Mouse (Mus musculus) heart, adult 9 months (tissue): ENCODE results near the gene Trim45.

Experiments
- DNase-seq, 2 experiments: peaks; one replicate each; pipeline ENCODE4 v3.0.0; 2022; ENCODE audit warnings: low spot score in 2 of 2

The Trim45 gene

GRCm38 (mm10) chr3:100931332-100932076, 9.5 kb downstream of the Trim45 start:
- DNase-seq: no peak

GRCm38 (mm10) chr3:100932077-100932944, 10.3 kb downstream of the Trim45 start:
- no peak for DNase-seq

- no peak for DNase-seq
Observed at GRCm38 (mm10) chr3:100935521-100935920, 13.5 kb downstream of the Trim45 start.

- DNase-seq: no peak
Observed at GRCm38 (mm10) chr3:100936201-100936600, 14.2 kb downstream of the Trim45 start.

GRCm38 (mm10) chr3:100938211-100938610, 16.2 kb downstream of the Trim45 start:
- DNase-seq: no peak

GRCm38 (mm10) chr3:100940496-100941037, 18.6 kb downstream of the Trim45 start:
- no peak for DNase-seq

GRCm38 (mm10) chr3:100947286-100947685, 25.3 kb downstream of the Trim45 start:
- no peak for DNase-seq

GRCm38 (mm10) chr3:100951531-100951930, 29.5 kb downstream of the Trim45 start:
- DNase-seq: no peak

GRCm38 (mm10) chr3:100954616-100955015, 32.6 kb downstream of the Trim45 start:
- DNase-seq: no peak

GRCm38 (mm10) chr3:100961007-100961406, 39.0 kb downstream of the Trim45 start:
- no peak for DNase-seq

GRCm38 (mm10) chr3:100961501-100961900, 39.5 kb downstream of the Trim45 start:
- no peak for DNase-seq

GRCm38 (mm10) chr3:100963849-100964542, 42.0 kb downstream of the Trim45 start:
- no peak for DNase-seq

- DNase-seq: peak; percentile 93
Observed at GRCm38 (mm10) chr3:100969176-100969917, 47.3 kb downstream of the Trim45 start, which contains the start of gene Ttf2. Ttf2 (minus strand) TSS chr3:100969663.

- DNase-seq: peak; percentile 20 to 45
Observed at GRCm38 (mm10) chr3:100973906-100974305, 51.9 kb downstream of the Trim45 start.

GRCm38 (mm10) chr3:100979290-100979689, 57.3 kb downstream of the Trim45 start:
- DNase-seq: no peak
